Mouse (Mus musculus) cerebellum, adult 2 months (tissue): ENCODE measurements at regions not wholly inside any gene's neighbourhood (a gene's known extent, or its start where the extent isn't known, plus 50 kb on each side); places are given as distances from the start of the nearest gene placed in this dataset.

Experiments
- CTCF ChIP-seq: fragments of 200-500 bp; IDR thresholded peaks from 2 replicates; pipeline ENCODE4 v1.5.1; 2011; ENCODE audit warnings: low read depth, mild to moderate bottlenecking, control low read depth, low read length, moderate library complexity, borderline replicate concordance; ENCODE audit not compliant: insufficient read depth
- POLR2A ChIP-seq: fragments of 200-500 bp; IDR thresholded peaks from 2 replicates; pipeline ENCODE4 v1.6.1; 2011; ENCODE audit warnings: low read length, control low read depth, borderline replicate concordance; ENCODE audit not compliant: insufficient read depth

GRCm38 (mm10) chr2:162781599-162781998 lies 120.7 kb upstream of the Ptprt start:
- TF ChIP-seq CTCF, result no peak
- no peak for TF ChIP-seq POLR2A
